Mouse (Mus musculus) embryonic facial prominence, embryonic 12.5 days (tissue): Measurements from ENCODE around the gene Tprg. TPM values are rescaled to one million over a fixed set of nuclear protein-coding genes. Genes with fewer than 3 reads are reported as not detected.

ENCODE experiments used
- ATAC-seq: fragments of 200-750 bp; cut with Nextera tagmentation; 2 replicates; pipeline ENCODE4 v1.8.0; 2017; ENCODE audit not compliant: insufficient number of reproducible peaks, insufficient read depth, low FRiP score, low TSS enrichment
- H3K27ac ChIP-seq: fragments of 300-500 bp; sonication (generic); 2 replicates; pipeline ENCODE4 v1.5.1; 2016; ENCODE audit warnings: mild to moderate bottlenecking
- H3K27me3 ChIP-seq: fragments of 300-500 bp; sonication (generic); 2 replicates; pipeline ENCODE4 v1.6.1; 2016; ENCODE audit warnings: mild to moderate bottlenecking, moderate library complexity
- H3K36me3 ChIP-seq: fragments of 300-500 bp; sonication (generic); 2 replicates; pipeline ENCODE4 v1.6.1; 2016; ENCODE audit warnings: mild to moderate bottlenecking
- H3K4me1 ChIP-seq: fragments of 300-500 bp; sonication (generic); 2 replicates; pipeline ENCODE4 v1.6.1; 2016
- H3K4me2 ChIP-seq: fragments of 300-500 bp; sonication (generic); replicated peaks from 2 replicates; pipeline ENCODE4 v1.6.1; 2016; ENCODE audit warnings: mild to moderate bottlenecking, moderate library complexity
- H3K4me3 ChIP-seq: fragments of 300-500 bp; sonication (generic); 2 replicates; pipeline ENCODE4 v1.5.1; 2016; ENCODE audit warnings: mild to moderate bottlenecking
- H3K9ac ChIP-seq: fragments of 300-500 bp; sonication (generic); 2 replicates; pipeline ENCODE4 v1.6.1; 2016; ENCODE audit warnings: mild to moderate bottlenecking, moderate library complexity
- H3K9me3 ChIP-seq: fragments of 300-500 bp; sonication (generic); 2 replicates; pipeline ENCODE4 v1.6.1; 2016; ENCODE audit warnings: mild to moderate bottlenecking, moderate library complexity
- WGBS: fragments of 180-500 bp; shearing (Covaris S2); methylation state at CpG from one replicate; pipeline ENCODE4 v1.1.7; 2016; 5-methylcytosine and 5-hydroxymethylcytosine counted together
- polyA plus RNA-seq: library from polyadenylated mRNA; unstranded; fragments of >200 nt; fragmentation: Nextera tagmentation; extraction: Ambion mirVana; gene quantifications from 2 replicates; pipeline ENCODE4 v1.2.1, GENCODE M21; 2016

Gene Tprg
- polyA plus RNA-seq, 1 experiment from 2014 or later = not detected

DNA sequence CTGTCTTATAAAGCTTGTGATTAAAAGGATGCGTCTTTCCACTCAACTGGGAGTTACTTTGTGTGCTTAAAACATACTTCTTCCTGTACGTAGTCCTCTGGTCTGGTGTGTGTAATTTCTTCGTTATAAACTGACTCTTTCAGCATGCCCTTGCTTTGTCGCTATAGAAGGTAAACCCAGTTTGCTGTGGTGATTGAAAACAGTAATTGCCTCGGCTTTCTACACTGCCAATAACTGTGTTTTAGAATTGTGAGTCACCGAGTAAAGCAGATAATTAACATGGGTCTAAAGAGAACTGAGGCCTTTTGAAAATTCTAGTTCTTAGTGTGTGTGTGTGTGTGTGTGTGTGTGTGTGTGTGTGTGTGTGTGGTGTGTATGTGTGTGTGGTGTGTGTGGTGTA, 121.4 kb downstream of the Tprg start:
- Histone ChIP-seq H3K4me1 (peaks cover 12% of the 10 kb centered on the region), H3K9ac (no peak overlapping the region), H3K36me3 (no peaks in the 10 kb centered on the region), H3K4me3 (no peak overlapping the region), H3K27me3 (no peaks in the 10 kb centered on the region), H3K27ac (peak overlapping the region; percentile 59), H3K4me2 (no peak overlapping the region), H3K9me3 (no peaks in the 10 kb centered on the region)
- ATAC-seq = no peak
- 69% methylated on average over 6 of the region's 6 CpGs for WGBS

DNA sequence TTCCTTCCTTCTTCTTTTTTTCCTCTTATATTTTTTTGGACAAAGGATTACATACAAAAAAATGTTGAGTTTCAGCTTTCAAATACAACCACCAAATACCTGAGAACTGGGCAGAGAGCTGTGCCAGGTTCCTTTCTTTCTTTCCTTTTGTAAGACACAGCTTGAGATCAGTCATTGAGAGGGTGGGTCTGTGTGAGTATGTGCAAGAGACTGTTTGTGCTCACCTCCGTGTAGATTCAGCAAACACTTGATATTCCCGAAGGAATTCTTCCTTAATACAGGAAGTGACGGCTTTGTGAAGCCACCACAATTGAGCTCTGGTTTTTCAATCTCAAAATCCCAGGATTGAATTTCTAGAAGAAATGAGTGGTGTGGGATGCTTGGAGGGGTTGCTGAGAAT, 124.7 kb downstream of the Tprg start:
- no peaks in the 10 kb centered on the region for H3K9me3 ChIP-seq
- peaks cover 20% of the 10 kb centered on the region for H3K4me1 ChIP-seq
- no peak overlapping the region for H3K9ac ChIP-seq
- H3K4me3 ChIP-seq = no peak overlapping the region
- no peak overlapping the region for H3K4me2 ChIP-seq
- ATAC-seq = no peak
- H3K27ac ChIP-seq = no peak overlapping the region
- H3K27me3 ChIP-seq = no peaks in the 10 kb centered on the region
- WGBS = 54% methylated on average over 3 of the region's 3 CpGs
- H3K36me3 ChIP-seq = no peaks in the 10 kb centered on the region

DNA sequence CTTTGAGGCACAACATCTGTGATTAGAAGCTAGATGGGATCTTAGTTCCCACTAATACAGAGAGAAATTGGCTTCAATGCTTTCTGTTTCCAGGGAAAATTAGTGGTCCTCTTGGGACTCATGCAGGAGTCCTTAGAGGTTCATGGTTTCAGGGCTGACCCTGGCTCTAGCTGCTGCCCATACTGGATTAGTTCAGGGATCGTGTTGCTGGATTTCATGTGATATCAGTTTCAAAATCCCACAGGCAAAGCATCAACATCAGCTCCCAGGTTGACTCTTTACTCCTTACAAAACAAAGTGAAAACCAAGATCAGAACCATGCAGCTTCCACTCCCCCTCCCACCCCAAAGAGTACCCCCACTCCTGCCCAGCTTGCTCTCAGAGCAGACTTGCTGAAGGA, 127.3 kb downstream of the Tprg start:
- Histone ChIP-seq H3K27me3 (no peaks in the 10 kb centered on the region), H3K4me2 (no peak overlapping the region), H3K9me3 (no peaks in the 10 kb centered on the region), H3K27ac (0 out of 2 replicates have a peak overlapping the region, but pooled peaks have one; percentile 23), H3K36me3 (no peaks in the 10 kb centered on the region), H3K4me3 (no peak overlapping the region), H3K9ac (no peak overlapping the region), H3K4me1 (peaks cover 20% of the 10 kb centered on the region)
- WGBS = 21% methylated on average over 1 of the region's 1 CpGs
- no peak for ATAC-seq

DNA sequence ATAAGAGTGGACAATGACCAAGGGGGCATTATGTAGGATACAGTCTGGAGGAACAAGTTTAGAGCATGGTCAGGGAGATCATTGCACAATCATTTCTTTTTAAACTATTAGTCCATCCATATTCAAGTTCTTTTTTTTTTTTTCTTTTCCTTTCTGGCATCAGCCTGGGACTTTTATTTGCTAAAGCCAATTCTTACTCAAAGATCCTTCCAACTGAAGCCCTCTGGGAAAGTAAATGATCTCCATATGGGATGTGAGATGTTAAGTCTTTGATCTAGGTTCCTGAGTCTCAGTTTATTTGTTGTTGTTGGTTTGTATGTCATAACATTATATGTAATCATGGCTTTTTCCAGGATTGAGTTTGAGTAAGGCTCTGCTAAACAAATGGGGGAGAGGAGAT, 128.6 kb downstream of the Tprg start:
- no peak overlapping the region for H3K9ac ChIP-seq
- no peak overlapping the region for H3K4me3 ChIP-seq
- no peaks in the 10 kb centered on the region for H3K36me3 ChIP-seq
- no peak overlapping the region for H3K27ac ChIP-seq
- ATAC-seq = no peak
- H3K9me3 ChIP-seq = no peaks in the 10 kb centered on the region
- H3K4me2 ChIP-seq = no peak overlapping the region
- H3K4me1 ChIP-seq = peaks cover 20% of the 10 kb centered on the region
- no peaks in the 10 kb centered on the region for H3K27me3 ChIP-seq

DNA sequence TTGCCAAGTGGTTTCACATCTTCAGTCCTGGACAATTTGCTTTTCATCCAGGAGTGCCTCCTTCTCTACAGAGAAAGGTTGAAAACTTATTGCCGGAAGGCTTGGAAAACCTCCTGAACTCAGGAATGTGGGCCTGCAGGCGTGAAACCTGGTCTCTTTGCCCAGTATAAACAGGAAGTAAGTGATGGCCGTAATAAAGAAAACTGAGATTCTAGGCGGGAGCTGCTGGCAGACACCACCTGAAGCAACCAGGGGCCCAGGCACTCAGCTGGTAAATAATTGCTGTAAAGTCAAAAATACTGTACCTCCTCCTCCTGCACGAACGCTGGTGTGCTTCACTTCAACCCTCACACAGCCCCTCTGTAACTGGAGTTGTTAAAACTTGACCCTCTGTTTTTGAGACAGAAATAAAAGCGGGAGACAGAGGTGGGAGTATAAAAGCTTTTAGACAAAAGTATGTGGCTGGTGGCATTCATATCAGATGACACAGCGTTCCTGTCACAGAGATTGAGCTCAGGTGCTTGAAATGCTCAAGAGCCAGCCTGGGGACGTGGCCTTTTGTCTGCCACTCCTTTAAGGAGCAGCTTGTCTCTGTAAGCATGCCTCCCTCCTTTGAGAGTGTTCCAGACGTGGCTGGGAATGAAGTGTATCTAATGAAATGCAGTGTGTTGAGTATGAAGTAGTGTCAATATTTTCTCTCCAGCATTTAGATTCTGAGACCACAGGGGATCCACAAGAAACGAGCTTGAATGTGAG, 131.4 kb downstream of the Tprg start:
- Histone ChIP-seq H3K27ac (peak overlapping the region; percentile 54), H3K4me1 (peaks cover 20% of the 10 kb centered on the region), H3K27me3 (no peaks in the 10 kb centered on the region), H3K4me3 (no peak overlapping the region), H3K9me3 (no peaks in the 10 kb centered on the region), H3K4me2 (no peak overlapping the region), H3K9ac (no peak overlapping the region), H3K36me3 (no peaks in the 10 kb centered on the region)
- ATAC-seq = peak; percentile 47; the same call in 1 of the 2 replicates
- 15% methylated on average over 11 of the region's 11 CpGs for WGBS

DNA sequence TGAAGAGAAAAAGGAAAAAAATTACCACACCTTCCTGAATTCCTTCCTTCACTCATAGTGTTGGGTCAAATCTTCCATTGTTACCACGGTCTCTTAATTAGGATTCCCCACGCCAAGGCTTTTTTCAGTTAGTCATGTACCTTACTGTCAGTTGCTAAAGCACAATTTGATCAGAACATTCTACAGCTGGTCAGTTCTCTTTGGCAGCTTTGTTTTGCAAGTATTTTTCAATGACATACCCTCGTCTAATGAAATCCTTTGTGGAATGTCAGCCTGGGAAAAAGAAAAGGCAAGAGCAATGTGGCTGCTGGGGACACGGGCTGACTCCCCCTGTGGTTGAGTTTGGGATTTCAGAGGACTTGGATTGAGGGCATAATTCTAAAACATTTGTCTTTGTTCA, 136.4 kb downstream of the Tprg start:
- no peaks in the 10 kb centered on the region for H3K36me3 ChIP-seq
- no peak for ATAC-seq
- no peak overlapping the region for H3K9ac ChIP-seq
- H3K9me3 ChIP-seq = no peaks in the 10 kb centered on the region
- H3K27me3 ChIP-seq = no peaks in the 10 kb centered on the region
- no peak overlapping the region for H3K4me2 ChIP-seq
- no peak overlapping the region for H3K27ac ChIP-seq
- 64% methylated on average over 4 of the region's 4 CpGs for WGBS
- no peak overlapping the region for H3K4me3 ChIP-seq
- H3K4me1 ChIP-seq = peaks cover 12% of the 10 kb centered on the region; the same call in 1 of the 2 replicates

DNA sequence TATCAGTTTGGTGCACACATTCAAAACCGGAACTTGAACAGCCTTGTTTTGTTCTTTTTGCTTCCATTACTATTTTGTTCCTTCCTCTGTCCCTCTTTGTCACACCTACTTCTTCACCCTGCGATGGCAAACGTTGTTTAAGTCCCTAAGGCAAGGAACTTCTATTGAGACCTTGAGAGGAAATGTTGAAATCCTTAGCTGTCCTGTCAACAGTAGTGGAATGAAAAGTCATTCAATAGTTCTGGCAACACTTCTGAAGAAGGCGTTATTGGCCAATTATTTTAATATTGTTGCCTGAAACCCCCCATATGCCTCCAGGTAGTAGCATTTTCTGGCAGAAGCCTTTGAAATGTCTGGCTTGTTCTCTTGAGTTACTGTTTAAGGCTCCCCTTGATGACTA, 137.4 kb downstream of the Tprg start:
- Histone ChIP-seq H3K9me3 (no peaks in the 10 kb centered on the region), H3K27ac (no peak overlapping the region), H3K9ac (no peak overlapping the region), H3K36me3 (no peaks in the 10 kb centered on the region), H3K4me1 (0 out of 2 replicates have a peak, but pooled peaks cover 7% of the 10 kb centered on the region), H3K4me2 (no peak overlapping the region), H3K27me3 (no peaks in the 10 kb centered on the region), H3K4me3 (no peak overlapping the region)
- WGBS = 76% methylated on average over 4 of the region's 4 CpGs
- ATAC-seq = no peak

DNA sequence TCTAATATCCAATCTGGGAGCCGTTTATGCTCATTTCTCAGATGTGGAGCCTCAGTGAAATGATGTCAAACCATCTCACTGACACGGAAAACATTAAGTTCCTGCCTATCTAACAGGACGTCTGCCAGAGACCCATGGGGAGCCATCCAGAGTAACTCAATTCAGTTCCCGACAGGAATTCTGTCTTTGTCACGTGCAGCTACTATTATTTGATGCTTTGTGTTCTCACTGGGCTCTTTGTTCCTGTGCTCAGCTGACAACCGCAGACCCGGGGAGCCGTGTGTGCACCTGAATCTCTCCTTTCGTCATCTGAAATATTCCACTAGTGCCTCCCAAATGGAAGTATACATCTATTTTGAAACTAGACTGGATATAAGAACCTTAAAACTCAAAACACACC, 138.3 kb downstream of the Tprg start:
- WGBS = 53% methylated on average over 9 of the region's 9 CpGs
- Histone ChIP-seq H3K9me3 (no peaks in the 10 kb centered on the region), H3K27me3 (no peaks in the 10 kb centered on the region), H3K4me1 (0 out of 2 replicates have a peak, but pooled peaks cover 7% of the 10 kb centered on the region), H3K27ac (no peak overlapping the region), H3K4me3 (no peak overlapping the region), H3K9ac (no peak overlapping the region), H3K4me2 (no peak overlapping the region), H3K36me3 (no peaks in the 10 kb centered on the region)
- ATAC-seq = no peak

DNA sequence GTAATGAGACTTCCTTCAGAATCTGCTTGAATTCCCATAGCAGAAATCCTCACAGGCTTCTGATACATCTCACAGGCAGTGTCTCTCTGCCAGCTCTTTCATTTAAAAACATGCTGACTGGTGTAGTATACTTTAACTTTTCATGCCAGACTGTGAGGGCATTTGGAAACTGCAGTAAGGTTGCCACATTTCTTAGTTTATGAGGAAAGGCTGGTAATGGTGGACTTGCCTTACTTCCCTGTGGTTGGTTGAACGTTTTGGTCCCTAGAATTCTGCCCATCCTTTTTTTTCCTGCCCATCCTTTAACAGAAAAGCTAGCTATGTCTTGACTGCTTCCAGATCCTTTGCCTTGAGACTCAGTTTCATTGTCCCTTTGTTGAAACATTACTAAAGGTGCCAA, 138.8 kb downstream of the Tprg start:
- no peak overlapping the region for H3K27ac ChIP-seq
- no peak overlapping the region for H3K4me3 ChIP-seq
- WGBS = 46% methylated on average over 1 of the region's 1 CpGs
- no peak overlapping the region for H3K4me2 ChIP-seq
- H3K9me3 ChIP-seq = no peaks in the 10 kb centered on the region
- 0 out of 2 replicates have a peak, but pooled peaks cover 7% of the 10 kb centered on the region for H3K4me1 ChIP-seq
- H3K36me3 ChIP-seq = no peaks in the 10 kb centered on the region
- H3K27me3 ChIP-seq = no peaks in the 10 kb centered on the region
- no peak for ATAC-seq
- no peak overlapping the region for H3K9ac ChIP-seq

DNA sequence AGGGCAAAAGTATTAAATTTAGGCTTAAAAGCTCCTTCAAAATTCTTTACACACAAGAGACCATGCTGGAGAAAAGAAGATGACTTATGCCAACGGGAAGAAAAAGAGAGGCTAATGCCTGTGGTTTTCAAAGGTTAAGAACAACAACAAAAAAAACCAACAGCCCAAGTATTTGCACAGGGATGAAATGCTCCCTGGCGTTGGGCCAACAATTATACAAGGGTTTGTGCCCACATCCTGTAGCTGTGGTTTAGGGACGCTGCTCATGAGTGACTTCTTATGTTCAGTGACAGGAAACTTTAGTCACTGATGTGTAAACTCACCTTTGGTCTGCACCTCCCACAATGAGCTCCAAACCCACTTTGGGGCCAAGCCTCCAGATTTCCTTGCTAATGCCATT, 139.6 kb downstream of the Tprg start:
- WGBS = 33% methylated on average over 3 of the region's 3 CpGs
- Histone ChIP-seq H3K36me3 (no peaks in the 10 kb centered on the region), H3K27ac (no peak overlapping the region), H3K4me2 (no peak overlapping the region), H3K9ac (no peak overlapping the region), H3K4me1 (0 out of 2 replicates have a peak, but pooled peaks cover 7% of the 10 kb centered on the region), H3K27me3 (no peaks in the 10 kb centered on the region), H3K4me3 (no peak overlapping the region), H3K9me3 (no peaks in the 10 kb centered on the region)
- ATAC-seq = no peak

DNA sequence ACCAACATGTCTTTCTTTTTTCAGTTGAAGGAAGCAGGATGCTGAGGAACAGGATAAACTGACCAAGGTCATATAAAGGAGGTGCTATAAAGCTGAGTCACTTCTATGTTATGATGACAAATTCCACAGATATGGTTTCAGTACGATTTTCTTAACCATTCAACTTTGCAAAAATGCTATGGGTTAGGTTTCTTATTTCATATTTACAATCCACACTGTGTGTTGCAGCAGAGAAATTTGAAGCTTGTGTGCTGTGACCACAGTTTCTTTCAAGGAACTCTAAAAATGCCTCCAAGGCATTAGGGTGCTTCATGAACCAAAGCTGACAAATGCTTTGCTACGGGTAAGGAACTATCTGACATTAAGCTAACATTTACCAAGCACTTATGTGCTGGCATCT, 153.4 kb downstream of the Tprg start:
- WGBS = 30% methylated on average over 2 of the region's 2 CpGs
- Histone ChIP-seq H3K9ac (no peak overlapping the region), H3K36me3 (no peaks in the 10 kb centered on the region), H3K27me3 (no peaks in the 10 kb centered on the region), H3K4me1 (no peaks in the 10 kb centered on the region), H3K4me2 (no peak overlapping the region), H3K27ac (no peak overlapping the region), H3K9me3 (no peaks in the 10 kb centered on the region), H3K4me3 (no peak overlapping the region)
- ATAC-seq = no peak

DNA sequence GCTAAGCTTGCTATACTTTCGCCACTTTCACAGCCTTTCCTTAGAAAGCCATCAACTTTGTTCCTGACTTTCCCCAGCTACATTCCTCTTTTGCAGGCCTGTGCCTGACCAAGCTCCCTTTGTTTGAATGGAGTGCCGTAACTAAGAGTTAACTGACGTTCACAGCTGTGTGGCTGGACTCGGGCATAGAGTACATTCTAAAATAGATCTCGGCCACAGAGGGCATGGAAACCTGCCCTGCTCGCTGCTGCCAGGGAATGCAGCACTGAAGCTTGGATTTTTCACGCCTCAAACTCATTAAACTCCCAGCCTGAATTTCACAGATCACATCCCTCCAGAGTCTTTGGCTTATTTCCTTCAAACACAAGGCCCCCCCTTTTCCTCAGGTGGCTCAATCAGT, 159.0 kb downstream of the Tprg start:
- no peak overlapping the region for H3K27ac ChIP-seq
- 58% methylated on average over 7 of the region's 7 CpGs for WGBS

More for the DNA sequence above, 159.0 kb downstream of the Tprg start:
- H3K36me3 ChIP-seq = no peaks in the 10 kb centered on the region
- H3K4me2 ChIP-seq = no peak overlapping the region
- H3K9ac ChIP-seq = no peak overlapping the region
- H3K9me3 ChIP-seq = no peaks in the 10 kb centered on the region
- ATAC-seq = no peak
- H3K4me3 ChIP-seq = no peak overlapping the region
- H3K4me1 ChIP-seq = peaks cover 6% of the 10 kb centered on the region; the same call in 1 of the 2 replicates
- no peaks in the 10 kb centered on the region for H3K27me3 ChIP-seq
